Comparison of ENCODE assay signal across 8 mouse cellular contexts in the genomic region with DNA sequence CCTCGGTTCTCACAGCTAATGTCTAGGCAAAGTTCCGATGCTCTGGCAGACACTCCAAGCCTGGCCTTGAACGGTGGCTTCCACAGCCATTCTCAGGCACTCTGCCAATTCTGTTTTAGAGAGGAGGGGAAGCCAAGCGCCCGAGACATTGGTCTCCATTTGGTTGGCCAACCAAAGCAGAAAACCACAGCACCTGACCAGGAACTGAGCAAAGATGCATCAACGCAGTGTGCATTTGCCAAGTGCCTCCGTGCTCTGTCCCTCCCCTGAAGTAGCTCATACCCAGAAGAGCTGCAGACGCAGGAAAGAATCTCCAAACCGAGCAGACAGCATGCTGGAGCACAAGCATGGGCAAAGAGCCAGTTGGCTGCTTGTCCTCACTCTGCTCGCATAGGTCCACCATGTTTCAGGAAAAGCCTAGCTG. TPM values are rescaled to one million over a fixed set of nuclear protein-coding genes. Genes with fewer than 3 reads are reported as not detected.
A peak's percentile ranks its signal among the peaks of the same experiment; 100 is the strongest.
DNase-seq lines count a peak whose midpoint lies in the region; ATAC-seq and TF ChIP-seq lines count a peak whose summit lies in the region.

No protein-coding gene starts in this region.

- H3K4me2 ChIP-seq in stomach, postnatal 0 days (replicated peaks; ENCODE audit: low read depth) = peak overlapping the region; percentile 29; the same call in 1 of the 2 replicates
- H3K4me2 ChIP-seq in liver, postnatal 0 days (ENCODE audit: low read depth, low read length) = no peak overlapping the region

- no peaks in the 10 kb centered on the region for H3K9me3 ChIP-seq in stomach, postnatal 0 days (ENCODE audit: control insufficient read depth, low read length)
- no peaks in the 10 kb centered on the region for H3K9me3 ChIP-seq in liver, postnatal 0 days (ENCODE audit: low read length)

- no peak for TF ChIP-seq EP300 in stomach, postnatal 0 days (optimal IDR thresholded peaks at IDR 0.05)
- TF ChIP-seq EP300 in liver, postnatal 0 days (IDR thresholded peaks at IDR 0.05; ENCODE audit: low read depth) = no peak

- TF ChIP-seq CTCF in layer of hippocampus, adult 2 months (conservative IDR thresholded peaks at IDR 0.05) = no peak
- TF ChIP-seq CTCF in stomach, postnatal 0 days (IDR thresholded peaks at IDR 0.05; ENCODE audit: low read depth) = no peak
- TF ChIP-seq CTCF in liver, postnatal 0 days (IDR thresholded peaks at IDR 0.05; ENCODE audit: low read depth) = no peak

- peak; percentile 29 to 41 for DNase-seq in layer of hippocampus, adult 2 months (ENCODE audit: low spot score in 2 of 2)
- no peak for DNase-seq in layer of hippocampus, adult 8-10 months (ENCODE audit: low spot score in 2 of 2)
- peak; percentile 43 for DNase-seq in adipocyte (ENCODE audit: low spot score)
- peak; percentile 69 for DNase-seq in cerebellum, adult 11-12 months
- DNase-seq in stomach, postnatal 0 days (ENCODE audit: low spot score) = no peak
- no peak for DNase-seq in liver, postnatal 0 days
- no peak for DNase-seq in gastrocnemius, postnatal 36 days

- WGBS in stomach, postnatal 0 days = 31% methylated on average over 10 of the region's 10 CpGs
- WGBS in liver, postnatal 0 days (ENCODE audit: insufficient replicate concordance) = 48% methylated on average over 10 of the region's 10 CpGs

- intact Hi-C loops in gastrocnemius, postnatal 36 days (cut with DNase I) = no loop called here

- no peaks in the 10 kb centered on the region for H3K36me3 ChIP-seq in stomach, postnatal 0 days (ENCODE audit: control insufficient read depth, insufficient read depth, low read length)
- no peaks in the 10 kb centered on the region for H3K36me3 ChIP-seq in liver, postnatal 0 days (replicated peaks; ENCODE audit: insufficient read depth, low read length)

- no peaks in the 10 kb centered on the region for H3K27me3 ChIP-seq in stomach, postnatal 0 days (ENCODE audit: control insufficient read depth, insufficient read depth, low read length)
- peaks cover 25% of the 10 kb centered on the region for H3K27me3 ChIP-seq in liver, postnatal 0 days (ENCODE audit: insufficient read depth, low read length)

- 0 out of 2 replicates have a peak, but pooled peaks cover 2% of the 10 kb centered on the region for H3K4me1 ChIP-seq in stomach, postnatal 0 days (replicated peaks; ENCODE audit: control insufficient read depth, insufficient read depth)
- peaks cover 3% of the 10 kb centered on the region; the same call in 1 of the 2 replicates for H3K4me1 ChIP-seq in liver, postnatal 0 days (ENCODE audit: insufficient read depth)

- no peak overlapping the region; the same call in 1 of the 2 replicates for H3K27ac ChIP-seq in layer of hippocampus, adult 2 months
- no peak overlapping the region for H3K27ac ChIP-seq in stomach, postnatal 0 days (replicated peaks)
- no peak overlapping the region for H3K27ac ChIP-seq in liver, postnatal 0 days (ENCODE audit: low read depth)

- H3K4me3 ChIP-seq in layer of hippocampus, adult 2 months = no peak overlapping the region
- H3K4me3 ChIP-seq in stomach, postnatal 0 days (ENCODE audit: low read depth, low read length) = no peak overlapping the region
- no peak overlapping the region for H3K4me3 ChIP-seq in liver, postnatal 0 days (ENCODE audit: low read depth, low read length)

- no peak overlapping the region for H3K9ac ChIP-seq in stomach, postnatal 0 days (ENCODE audit: low read length)
- H3K9ac ChIP-seq in liver, postnatal 0 days (replicated peaks) = no peak overlapping the region

- peak; percentile 18 to 26; a peak in 2 of 4 replicates for ATAC-seq in hematopoietic stem cell, adult 5-6 weeks (replicated peaks in 1 of 2; ENCODE audit: insufficient read depth in 1 of 2, low FRiP score in 2 of 2, low TSS enrichment in 1 of 2, low read depth in 1 of 2, poor library complexity in 2 of 2, severe bottlenecking in 2 of 2)
- ATAC-seq in stomach, postnatal 0 days (ENCODE audit: low FRiP score, low TSS enrichment) = no peak; the same call in 1 of the 2 replicates
- ATAC-seq in liver, postnatal 0 days = no peak

RNA-seq across cellular contexts. Expression of a gene that starts 4.6 kb away (rescaled TPM):
- 1 to 10 TPM; 5.6 to 6.5 TPM for total RNA-seq in layer of hippocampus, adult 2 months (2021)
- total RNA-seq in layer of hippocampus, adult 8-10 months (2022) = 10 to 100 TPM in 1 of 4 experiments, 1 to 10 TPM in 3; 5.0 to 11.0 (median 7.6) TPM
- total RNA-seq in hematopoietic stem cell, adult 5-6 weeks (2017) = not detected in 2 replicates
- polyA plus RNA-seq in stomach, postnatal 0 days (2015; fragmentation: Nextera tagmentation; extraction: Ambion mirVana) = 2.2 and 2.3 TPM in 2 replicates
- 0.13 TPM in 1 of 2 replicates, not detected in the other for polyA plus RNA-seq in liver, postnatal 0 days (2015; fragmentation: Nextera tagmentation; extraction: Ambion mirVana)
- total RNA-seq in gastrocnemius, postnatal 36 days (2021) = not detected

RNA-seq across cellular contexts. Expression of a gene that starts 43.7 kb away (rescaled TPM):
- 10 to 100 TPM; 34.4 to 44.6 TPM for total RNA-seq in layer of hippocampus, adult 2 months (2021)
- total RNA-seq in layer of hippocampus, adult 8-10 months (2022) = 10 to 100 TPM; 23.9 to 53.3 (median 35.7) TPM
- 80.4 and 95.2 TPM in 2 replicates for total RNA-seq in hematopoietic stem cell, adult 5-6 weeks (2017)
- polyA plus RNA-seq in stomach, postnatal 0 days (2015; fragmentation: Nextera tagmentation; extraction: Ambion mirVana) = 125 and 131 TPM in 2 replicates
- 81.6 and 92.2 TPM in 2 replicates for polyA plus RNA-seq in liver, postnatal 0 days (2015; fragmentation: Nextera tagmentation; extraction: Ambion mirVana)
- 10 to 100 TPM; 10.7 to 19.9 TPM for total RNA-seq in gastrocnemius, postnatal 36 days (2021)

RNA-seq across cellular contexts. Expression of a gene that starts 44.1 kb away (rescaled TPM):
- total RNA-seq in layer of hippocampus, adult 2 months (2021) = 10 to 100 TPM; 37.8 to 37.9 TPM
- 10 to 100 TPM; 35.0 to 43.0 (median 38.3) TPM for total RNA-seq in layer of hippocampus, adult 8-10 months (2022)
- total RNA-seq in hematopoietic stem cell, adult 5-6 weeks (2017) = 10.3 and 12.6 TPM in 2 replicates
- 15.1 and 15.6 TPM in 2 replicates for polyA plus RNA-seq in stomach, postnatal 0 days (2015; fragmentation: Nextera tagmentation; extraction: Ambion mirVana)
- polyA plus RNA-seq in liver, postnatal 0 days (2015; fragmentation: Nextera tagmentation; extraction: Ambion mirVana) = 8.0 and 10.7 TPM in 2 replicates
- 1 to 10 TPM; 7.0 to 7.8 TPM for total RNA-seq in gastrocnemius, postnatal 36 days (2021)

Comparison
In these comparisons a context has a peak if more than half of its experiments do, and no peak if none do; other contexts are left out.
1. DNase-seq: peak in layer of hippocampus, adult 2 months (2 of 2), adipocyte (single experiment) and cerebellum, adult 11-12 months (single experiment); none in layer of hippocampus, adult 8-10 months (0 of 2), stomach, postnatal 0 days (single experiment), liver, postnatal 0 days (single experiment) and gastrocnemius, postnatal 36 days (0 of 2).
2. ATAC-seq: peak in hematopoietic stem cell, adult 5-6 weeks (2 of 2); none in stomach, postnatal 0 days (single experiment) and liver, postnatal 0 days (single experiment).